Comparison of ENCODE assay signal across 8 mouse cellular contexts in genomic region chr11:82952612-82953542, GRCm38 (mm10). TPM values are rescaled to one million over a fixed set of nuclear protein-coding genes. Genes with fewer than 3 reads are reported as not detected.
DNase-seq lines count a peak whose midpoint lies in the region; ATAC-seq lines count a peak whose summit lies in the region.

No protein-coding gene starts in this region.

- ATAC-seq in common myeloid progenitor, adult 5-6 weeks (replicated peaks; ENCODE audit: low read depth, poor library complexity, severe bottlenecking): peak; percentile 95
- peak; percentile 89 for ATAC-seq in neutrophil, adult 5-6 weeks (ENCODE audit: extremely low read depth, insufficient number of reproducible peaks, low FRiP score, poor library complexity, severe bottlenecking)

- peak; percentile 58 to 64 for DNase-seq in CD8-positive naive resting alpha-beta T cell, adult 2 months (ENCODE audit: low read depth in 2 of 2, low spot score in 2 of 2)
- peak; percentile 13 for DNase-seq in liver
- no peak for DNase-seq in cerebellum, adult 8-10 months
- no peak for DNase-seq in urinary bladder, adult 18-20 months (ENCODE audit: low spot score in 2 of 2)
- no peak for DNase-seq in adrenal gland, adult 8-10 months
- DNase-seq in right cerebral cortex, adult 18-20 months: no peak

RNA-seq across cellular contexts. Expression of gene Slfn5, which starts 1.7 kb away (rescaled TPM):
- total RNA-seq in common myeloid progenitor, adult 5-6 weeks (2017): 3.2 and 6.4 TPM in 2 replicates
- 117 and 124 TPM in 2 replicates for total RNA-seq in neutrophil, adult 5-6 weeks (2017)
- total RNA-seq in adrenal gland, adult 8-10 months (2022): 10 to 100 TPM; 23.4 to 47.5 (median 37.3) TPM

RNA-seq across cellular contexts. Expression of gene Slfn9, which starts 38.8 kb away (rescaled TPM):
- total RNA-seq in common myeloid progenitor, adult 5-6 weeks (2017): 39.6 and 42.1 TPM in 2 replicates
- total RNA-seq in neutrophil, adult 5-6 weeks (2017): 5.5 and 8.0 TPM in 2 replicates
- 10 to 100 TPM in 2 of 4 experiments, 1 to 10 TPM in 2; 7.4 to 11.7 (median 9.1) TPM for total RNA-seq in adrenal gland, adult 8-10 months (2022)

RNA-seq across cellular contexts. Expression of gene Unc45b, which starts 42.5 kb away (rescaled TPM):
- total RNA-seq in common myeloid progenitor, adult 5-6 weeks (2017): not detected in 2 replicates
- total RNA-seq in neutrophil, adult 5-6 weeks (2017): not detected in 2 replicates
- total RNA-seq in adrenal gland, adult 8-10 months (2022): 1 to 10 TPM; 6.1 to 9.6 (median 7.4) TPM

RNA-seq across cellular contexts. Expression of gene Nle1, which starts 44.7 kb away (rescaled TPM):
- total RNA-seq in common myeloid progenitor, adult 5-6 weeks (2017): 18.5 and 23.2 TPM in 2 replicates
- total RNA-seq in neutrophil, adult 5-6 weeks (2017): 5.6 and 10.7 TPM in 2 replicates
- total RNA-seq in adrenal gland, adult 8-10 months (2022): 10 to 100 TPM; 21.8 to 32.6 (median 26.9) TPM

Comparison
In these comparisons a context has a peak if more than half of its experiments do, and no peak if none do; other contexts are left out.
1. DNase-seq: peak in CD8-positive naive resting alpha-beta T cell, adult 2 months (2 of 2) and liver (single experiment); none in cerebellum, adult 8-10 months (single experiment), urinary bladder, adult 18-20 months (0 of 2), adrenal gland, adult 8-10 months (single experiment) and right cerebral cortex, adult 18-20 months (single experiment).